Mouse (Mus musculus): ENCODE measurements around the gene Tas1r3.

Tas1r3 gene

DNA sequence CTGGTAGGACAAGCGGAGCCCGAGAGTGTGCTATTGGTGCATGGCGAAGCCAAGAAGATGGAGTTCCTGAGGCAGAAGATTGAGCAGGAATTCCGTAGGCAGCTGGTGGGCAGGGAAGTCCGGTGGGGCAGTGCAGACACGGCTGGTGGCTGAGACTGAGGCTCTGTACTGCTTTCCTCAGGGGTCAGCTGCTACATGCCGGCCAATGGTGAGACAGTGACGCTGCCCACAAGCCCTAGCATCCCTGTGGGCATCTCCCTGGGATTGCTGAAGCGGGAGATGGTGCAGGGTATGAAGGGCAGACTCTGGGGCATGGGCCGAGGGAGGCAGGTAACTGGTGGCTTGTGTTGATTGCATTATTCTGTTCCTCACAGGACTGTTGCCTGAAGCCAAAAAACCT lies 24.5 kb upstream of the Tas1r3 start:
- DNase-seq (ENCODE audit: extremely low read depth, low read depth): no peak

DNA sequence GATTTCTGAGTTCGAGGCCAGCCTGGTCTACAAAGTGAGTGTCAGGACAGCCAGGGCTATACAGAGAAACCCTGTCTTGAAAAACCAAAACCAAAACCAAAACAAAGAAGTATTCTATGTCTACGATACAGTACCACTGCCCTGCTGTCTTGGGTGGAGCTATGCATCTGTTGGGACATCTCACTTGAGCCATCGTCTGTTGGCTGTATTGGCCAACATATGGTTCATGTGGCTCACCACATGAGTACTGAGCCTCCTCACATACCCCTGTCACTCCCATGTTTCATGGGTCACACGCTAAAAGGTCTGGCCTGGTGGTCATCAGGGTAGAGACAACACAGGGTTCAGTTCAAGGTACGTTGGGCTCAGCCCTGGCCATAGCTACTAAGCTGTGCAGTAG lies 23.2 kb upstream of the Tas1r3 start:
- no peak for DNase-seq (ENCODE audit: extremely low read depth, low read depth)

DNA sequence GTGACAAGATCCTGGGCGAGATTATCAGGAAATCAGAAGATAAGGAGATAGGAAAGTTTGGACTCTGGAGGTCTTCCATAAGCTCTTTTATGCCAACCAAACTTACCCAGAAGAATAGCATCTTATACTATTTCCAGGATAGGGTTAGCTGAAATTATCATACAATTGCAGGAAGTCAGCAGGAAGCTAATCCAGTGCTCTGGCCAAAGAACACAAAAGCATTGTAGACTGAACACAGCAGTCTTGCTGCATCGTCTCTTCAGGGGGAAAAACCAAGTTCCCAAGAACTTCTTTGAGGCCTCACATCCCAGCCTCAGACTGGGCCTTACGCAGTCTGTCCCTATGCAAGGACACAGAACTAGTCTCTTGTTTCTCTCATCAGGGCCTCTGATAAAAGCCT lies 20.4 kb upstream of the Tas1r3 start:
- no peak for DNase-seq (ENCODE audit: extremely low read depth, low read depth)

DNA sequence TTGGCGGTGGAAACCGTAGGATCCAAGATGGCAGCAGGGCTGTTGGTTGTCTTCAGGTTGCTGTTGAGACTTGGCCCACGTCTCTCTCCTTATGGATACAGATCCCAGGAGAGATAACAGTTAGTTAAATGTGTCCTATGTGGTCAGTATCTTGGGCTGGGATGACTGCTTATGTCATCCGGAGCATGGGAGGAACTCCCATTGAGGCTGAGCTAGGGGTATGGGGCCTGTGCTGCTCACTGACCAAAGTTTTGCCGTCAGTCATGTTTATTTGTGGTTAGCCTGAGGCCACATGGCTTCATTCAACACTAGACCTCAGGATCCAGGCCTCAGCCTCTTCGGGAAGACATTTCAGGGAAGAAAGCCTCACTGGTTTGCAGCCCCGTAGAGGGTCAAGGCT lies 8.2 kb upstream of the Tas1r3 start:
- DNase-seq (ENCODE audit: extremely low read depth, low read depth): no peak

DNA sequence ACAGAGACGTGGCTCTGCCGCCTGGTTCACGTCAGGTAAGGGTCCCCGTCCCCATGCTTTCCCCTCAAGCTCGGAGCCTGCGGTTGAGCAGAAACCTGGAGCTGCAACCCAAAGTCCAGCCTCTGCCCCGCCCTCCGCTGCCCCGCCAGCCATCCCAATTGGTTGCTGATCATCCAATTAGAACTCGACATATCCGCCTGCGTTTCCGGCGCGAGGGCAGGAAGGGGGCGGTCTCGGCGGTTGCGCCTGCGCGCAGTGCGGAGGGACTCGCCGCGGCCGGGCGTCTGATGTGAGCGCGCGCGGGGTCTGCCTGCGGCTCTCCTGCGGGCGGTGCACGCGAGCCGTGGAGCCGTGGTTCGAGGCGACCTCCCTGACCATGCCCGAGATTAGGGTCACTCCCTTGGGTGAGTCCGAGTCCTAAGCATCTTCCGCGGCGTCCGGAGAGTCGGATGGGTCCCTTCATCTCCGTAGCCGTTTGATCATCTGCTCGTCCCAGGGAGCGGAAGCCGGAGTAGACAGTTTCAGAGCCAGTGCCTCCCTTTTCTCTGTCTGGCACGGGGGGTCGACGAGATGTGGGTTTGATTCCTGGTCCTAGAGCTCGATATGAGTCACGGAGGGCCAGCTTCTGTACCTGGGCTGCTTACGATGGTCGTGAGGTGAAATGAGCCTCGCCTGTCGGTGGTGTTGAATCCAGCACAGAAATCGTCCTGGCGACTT lies 6.3 kb upstream of the Tas1r3 start, which contains the start of the genes Cptp and Ints11:
Gene Cptp, minus strand, starts transcription at position 124 of the 717 bp plus-strand sequence.
Gene Ints11, plus strand, starts transcription at position 230 of the 717 bp plus-strand sequence.
- peak; percentile 88 for DNase-seq (ENCODE audit: extremely low read depth, low read depth)

DNA sequence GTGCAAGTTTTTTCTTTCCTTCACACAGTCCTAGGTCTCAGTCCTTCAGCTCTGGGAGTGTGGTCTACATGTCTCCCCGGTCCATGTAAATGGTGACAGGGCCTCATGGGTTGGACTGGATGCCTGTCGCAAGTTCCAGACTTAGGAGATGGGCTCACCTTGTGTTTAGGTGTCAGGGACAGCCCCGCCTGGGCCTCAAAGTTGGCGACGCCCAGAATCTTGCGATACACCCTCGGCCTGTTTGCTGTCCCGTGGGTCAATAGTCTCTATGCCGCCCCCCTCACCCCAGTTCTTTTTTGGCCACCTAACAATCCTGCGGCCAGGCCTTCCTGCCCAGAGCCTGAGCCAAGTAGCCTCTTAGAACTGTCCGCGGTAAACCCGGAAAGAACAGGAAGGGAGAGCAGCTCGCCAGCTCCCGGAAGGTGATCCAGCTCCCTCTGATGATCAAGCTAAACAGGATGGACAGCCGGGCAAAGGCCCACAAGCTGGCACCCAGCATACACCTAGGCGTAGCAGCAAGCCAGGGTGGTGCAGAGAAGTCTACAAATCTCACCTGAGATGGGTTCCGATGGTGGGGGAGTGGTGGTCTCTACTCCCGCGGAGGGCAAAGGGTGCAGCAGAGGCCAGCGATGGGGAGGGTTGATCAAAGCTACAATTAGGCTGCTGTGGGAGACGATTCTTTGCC lies 5.6 kb upstream of the Tas1r3 start:
- DNase-seq (ENCODE audit: extremely low read depth, low read depth): no peak

DNA sequence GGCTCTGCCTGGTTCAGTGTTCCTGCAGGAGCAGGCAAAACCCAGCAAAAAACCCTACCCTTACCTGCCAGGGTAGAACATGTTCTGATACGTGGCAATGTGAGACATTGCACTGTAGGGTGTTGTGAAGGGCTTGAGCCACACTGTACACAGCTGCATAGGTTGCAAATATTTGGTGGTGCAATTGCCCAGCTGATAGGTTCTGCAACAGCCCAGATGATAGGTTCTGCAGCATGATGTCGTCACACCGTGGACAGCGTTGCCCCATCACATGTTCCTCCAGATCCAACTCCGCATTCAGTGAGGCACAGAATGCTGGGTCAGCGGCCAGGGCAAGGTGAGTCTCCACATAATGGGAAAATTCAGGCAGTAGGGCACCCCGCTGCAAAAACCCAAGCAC lies 1.4 kb downstream of the Tas1r3 start:
- no peak for DNase-seq (ENCODE audit: extremely low read depth, low read depth)

DNA sequence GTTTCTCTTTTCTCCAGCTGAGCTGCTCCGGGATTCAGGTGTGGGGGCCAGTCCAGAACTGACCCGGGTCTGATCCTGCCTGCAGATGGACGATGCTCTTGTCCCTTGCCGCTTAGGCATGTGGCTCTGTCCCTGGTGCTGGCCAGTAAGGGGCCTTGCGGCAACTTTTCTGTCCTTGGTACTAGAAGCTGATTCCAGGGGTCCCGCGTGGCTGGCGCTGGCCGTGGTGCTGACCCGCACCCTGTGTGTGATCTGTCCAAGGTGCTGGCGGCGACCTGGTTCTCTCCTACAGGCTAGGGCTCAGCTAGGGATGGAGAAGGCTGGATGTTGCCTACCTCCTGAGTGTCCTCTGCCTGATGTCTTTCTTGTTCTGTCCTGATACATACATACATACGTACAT lies 3.8 kb downstream of the Tas1r3 start:
- DNase-seq (ENCODE audit: extremely low read depth, low read depth): no peak

DNA sequence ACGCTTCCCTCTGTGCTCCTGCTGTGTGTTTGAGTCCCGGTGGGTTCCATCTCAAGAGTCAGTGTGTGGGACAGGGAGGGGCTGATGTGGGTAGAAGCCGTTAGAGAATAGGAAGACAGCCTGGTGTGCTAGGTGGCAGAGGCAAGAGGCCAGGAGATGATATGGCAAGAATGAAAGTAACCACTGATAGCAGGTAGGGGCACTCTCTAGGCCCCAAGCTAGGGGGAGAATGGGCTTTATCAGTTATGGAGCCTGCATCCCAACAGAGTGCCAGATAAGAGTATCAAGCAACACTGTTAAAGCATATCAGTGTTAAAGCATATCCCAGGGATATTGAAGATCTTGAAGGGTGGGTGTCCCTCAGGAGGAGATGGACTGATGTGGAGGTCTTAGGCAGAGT lies 6.3 kb downstream of the Tas1r3 start:
- no peak for DNase-seq (ENCODE audit: extremely low read depth, low read depth)

DNA sequence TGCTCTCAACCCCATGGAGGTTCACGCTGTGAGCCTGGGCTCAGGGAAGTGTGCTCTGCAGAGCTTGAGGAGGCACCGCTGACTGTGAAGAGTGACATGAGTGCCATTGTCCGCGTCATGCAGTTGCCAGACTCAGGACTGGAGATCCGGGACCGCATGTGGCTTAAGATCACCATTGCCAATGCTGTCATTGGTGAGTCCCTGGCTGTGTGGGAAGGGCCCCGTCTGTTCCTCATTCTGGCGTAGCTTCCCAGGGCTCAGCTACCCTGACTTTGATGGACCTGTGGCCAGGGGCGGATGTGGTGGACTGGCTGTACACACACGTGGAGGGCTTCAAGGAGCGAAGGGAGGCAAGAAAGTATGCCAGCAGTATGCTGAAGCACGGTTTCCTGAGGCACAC lies 7.1 kb downstream of the Tas1r3 start:
- no peak for DNase-seq (ENCODE audit: extremely low read depth, low read depth)

DNA sequence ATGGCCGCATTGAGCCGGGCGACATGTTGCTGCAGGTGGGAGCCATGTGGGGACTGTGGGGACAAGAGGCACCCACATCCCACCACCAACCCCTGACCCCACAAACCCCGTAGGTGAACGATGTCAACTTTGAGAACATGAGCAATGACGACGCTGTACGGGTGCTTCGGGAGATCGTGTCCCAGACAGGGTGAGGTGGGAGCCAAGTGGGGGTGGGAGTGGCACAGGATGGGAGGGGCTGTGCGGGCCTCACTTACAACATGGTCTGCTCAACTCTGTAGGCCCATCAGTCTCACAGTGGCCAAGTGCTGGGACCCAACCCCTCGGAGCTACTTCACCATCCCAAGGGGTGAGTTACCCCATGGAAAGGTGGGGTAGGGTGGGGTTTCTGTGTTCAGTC lies 8.2 kb downstream of the Tas1r3 start:
- no peak for DNase-seq (ENCODE audit: extremely low read depth, low read depth)

DNA sequence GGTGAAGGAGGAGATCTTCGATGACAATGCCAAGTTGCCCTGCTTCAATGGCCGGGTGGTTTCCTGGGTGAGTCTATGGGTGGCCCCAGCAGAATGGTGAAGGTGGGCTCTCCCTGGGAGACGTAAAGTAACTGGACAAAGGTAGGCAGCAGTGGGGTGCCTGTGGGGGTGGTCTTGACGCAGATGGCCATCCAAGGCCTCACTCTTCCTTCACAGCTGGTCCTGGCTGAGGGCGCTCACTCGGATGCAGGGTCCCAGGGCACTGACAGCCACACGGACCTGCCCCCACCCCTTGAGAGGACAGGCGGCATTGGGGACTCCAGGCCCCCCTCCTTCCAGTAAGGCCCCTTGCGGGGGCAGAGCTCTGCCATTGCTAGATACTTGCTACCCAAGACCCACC lies 9.7 kb downstream of the Tas1r3 start:
- DNase-seq (ENCODE audit: extremely low read depth, low read depth): no peak

DNA sequence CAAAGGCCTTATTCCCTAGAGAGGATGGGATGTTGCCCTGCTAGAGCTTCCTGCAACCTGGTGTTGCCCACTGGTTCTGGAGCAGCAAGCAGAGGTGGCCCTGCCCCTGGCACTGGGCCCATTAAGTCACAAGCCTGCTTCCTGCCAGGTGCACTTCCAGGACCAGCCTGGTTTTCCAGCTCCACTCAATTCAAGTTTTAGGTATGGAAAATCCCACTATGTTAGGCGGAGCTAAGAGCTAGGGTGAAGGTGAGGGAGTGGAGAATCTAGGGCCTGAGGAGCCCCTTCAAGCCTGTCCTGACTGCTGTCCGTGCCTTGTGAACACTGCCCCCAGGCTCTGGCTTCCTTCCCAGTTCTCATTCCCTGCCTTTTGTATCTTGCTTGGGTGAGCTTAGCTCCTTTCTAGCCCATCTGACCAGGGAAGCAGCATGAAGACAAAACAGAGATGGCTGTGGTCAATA lies 11.2 kb downstream of the Tas1r3 start:
- DNase-seq (ENCODE audit: extremely low read depth, low read depth): no peak

DNA sequence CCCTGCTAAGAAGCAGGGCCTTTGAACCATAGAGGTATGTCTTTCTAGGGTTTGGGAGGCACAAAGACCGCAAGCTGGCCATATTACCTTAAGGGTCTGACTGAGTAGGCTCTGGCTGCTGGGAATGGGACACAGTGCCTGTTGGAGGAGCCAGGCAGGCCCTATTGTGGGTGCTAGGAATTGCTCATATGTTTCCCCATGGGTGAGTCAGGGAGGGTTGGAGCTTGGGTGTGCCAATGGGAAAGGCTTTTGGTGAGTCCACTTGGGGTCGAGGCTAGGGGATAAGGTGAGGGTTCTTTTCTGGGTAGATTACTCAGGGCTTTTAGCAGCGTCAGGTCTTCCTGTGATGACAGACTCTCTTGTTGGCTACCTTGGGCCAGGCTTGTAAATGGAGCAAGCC lies 11.8 kb downstream of the Tas1r3 start:
- DNase-seq (ENCODE audit: extremely low read depth, low read depth): no peak

DNA sequence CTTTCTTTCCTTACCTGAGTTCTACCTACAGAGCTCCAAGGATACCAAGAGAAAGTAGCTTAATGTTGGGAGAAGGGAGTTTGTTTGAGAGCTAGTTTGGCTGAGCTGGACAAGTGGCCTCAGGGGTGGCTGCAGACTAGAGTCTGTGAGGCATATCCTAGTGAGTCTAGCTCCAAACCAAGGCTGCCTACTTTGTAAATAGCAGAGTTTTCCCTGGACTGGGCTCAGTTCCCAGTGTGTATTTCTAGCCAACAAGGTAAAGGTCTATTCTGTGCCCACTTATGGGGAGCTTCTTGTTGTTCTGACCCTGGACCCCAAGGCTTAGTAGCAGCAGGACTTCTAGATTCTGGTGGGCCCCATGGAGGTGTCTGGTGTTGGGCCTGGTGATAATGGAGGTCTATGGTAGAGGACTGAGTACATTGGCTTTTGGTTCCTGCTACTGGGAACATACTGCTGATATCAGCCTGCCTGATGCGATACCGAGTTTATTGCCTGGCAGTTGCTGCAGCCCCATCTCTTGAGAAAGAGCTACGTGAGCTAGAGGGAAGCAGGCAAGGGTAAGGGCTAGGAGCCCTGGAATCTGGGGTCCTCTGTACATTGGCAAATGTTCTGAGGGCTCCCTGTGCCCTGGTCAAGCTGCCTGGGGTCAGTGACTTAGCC lies 13.2 kb downstream of the Tas1r3 start:
- DNase-seq (ENCODE audit: extremely low read depth, low read depth): no peak

DNA sequence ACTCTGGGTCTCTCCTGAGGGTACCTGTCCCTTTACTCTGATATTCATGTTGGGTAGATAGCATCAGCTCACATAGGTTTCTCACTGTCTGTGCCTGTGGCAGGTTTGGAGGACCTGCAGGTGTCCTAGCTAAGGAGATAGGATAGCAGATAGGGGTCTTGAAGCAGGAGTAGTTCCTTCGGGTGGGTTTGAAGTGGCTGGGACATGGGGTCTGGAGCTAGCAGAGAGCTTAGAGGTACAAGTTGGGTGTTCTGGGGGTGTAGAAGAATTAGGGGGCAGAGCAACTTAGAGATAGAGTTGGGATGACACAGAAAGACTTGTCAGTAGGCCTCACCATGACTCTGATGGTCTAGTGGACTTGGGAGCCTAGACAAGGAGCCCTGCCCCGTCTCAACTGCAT lies 13.8 kb downstream of the Tas1r3 start:
- DNase-seq (ENCODE audit: extremely low read depth, low read depth): no peak

DNA sequence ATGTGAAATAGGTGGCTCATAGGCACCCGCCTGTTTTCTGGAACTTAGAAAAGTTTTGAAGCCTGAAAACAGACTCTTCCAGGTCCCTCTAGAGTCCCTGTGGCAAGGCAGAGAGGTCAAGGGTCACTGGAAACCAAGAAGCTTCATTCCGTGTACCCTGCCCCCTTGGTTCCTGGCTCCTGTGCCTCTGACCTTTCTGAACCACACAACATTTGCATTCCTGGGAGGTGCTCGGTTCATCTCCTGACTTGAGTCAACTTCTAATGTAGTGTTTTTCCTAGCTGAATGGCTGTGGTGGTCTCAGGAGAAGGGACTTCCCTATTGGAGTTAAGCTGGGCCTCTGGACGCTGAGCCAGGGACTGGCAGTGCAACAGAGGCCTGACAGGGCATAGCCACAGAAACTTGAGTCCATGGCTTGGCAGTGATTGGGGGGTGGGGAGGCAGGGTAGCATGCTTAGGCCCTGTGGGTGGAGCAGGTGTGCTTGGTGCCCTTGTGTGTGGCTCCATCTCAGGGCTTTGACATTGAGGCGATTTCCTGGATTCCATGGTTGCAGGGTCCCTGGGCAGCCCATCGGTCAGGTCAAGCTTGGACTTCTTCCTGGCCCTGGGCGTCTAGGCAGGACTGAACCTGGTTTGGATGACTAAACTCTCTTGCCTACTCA lies 14.6 kb downstream of the Tas1r3 start:
- no peak for DNase-seq (ENCODE audit: extremely low read depth, low read depth)

DNA sequence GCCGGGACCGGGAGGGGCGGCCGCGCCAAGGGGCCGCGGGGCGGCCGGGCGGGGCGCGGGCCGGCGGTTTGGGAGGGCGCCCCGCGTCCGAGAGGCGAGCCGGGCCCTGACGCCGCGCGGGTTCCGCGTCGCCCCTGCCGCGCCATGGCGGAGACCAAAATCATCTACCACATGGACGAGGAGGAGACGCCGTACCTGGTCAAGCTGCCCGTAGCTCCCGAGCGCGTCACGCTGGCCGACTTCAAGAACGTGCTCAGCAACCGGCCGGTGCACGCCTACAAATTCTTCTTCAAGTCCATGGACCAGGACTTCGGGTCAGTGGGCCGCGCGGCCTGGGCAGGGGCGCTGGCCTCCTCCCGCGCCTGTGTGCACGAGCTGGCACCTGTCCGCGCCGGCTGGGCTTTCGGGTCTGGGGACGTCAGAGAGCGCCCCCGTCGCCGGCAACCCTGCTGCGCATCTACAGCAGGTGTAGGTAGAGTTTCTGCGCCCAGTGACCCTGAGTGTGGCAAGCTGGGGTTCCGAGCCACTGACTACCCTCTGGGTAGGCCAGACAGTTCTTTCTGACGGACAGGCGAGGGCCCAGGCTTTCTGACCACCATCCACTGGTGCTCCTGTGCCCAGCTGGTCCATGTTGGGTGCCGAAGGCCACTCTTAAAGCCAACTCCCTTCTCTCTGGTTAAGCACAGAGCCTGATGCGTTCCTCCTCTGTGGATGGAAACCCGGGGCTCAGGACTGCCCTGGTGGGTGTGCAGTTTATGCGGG lies 15.4 kb downstream of the Tas1r3 start:
- DNase-seq (ENCODE audit: extremely low read depth, low read depth): no peak

DNA sequence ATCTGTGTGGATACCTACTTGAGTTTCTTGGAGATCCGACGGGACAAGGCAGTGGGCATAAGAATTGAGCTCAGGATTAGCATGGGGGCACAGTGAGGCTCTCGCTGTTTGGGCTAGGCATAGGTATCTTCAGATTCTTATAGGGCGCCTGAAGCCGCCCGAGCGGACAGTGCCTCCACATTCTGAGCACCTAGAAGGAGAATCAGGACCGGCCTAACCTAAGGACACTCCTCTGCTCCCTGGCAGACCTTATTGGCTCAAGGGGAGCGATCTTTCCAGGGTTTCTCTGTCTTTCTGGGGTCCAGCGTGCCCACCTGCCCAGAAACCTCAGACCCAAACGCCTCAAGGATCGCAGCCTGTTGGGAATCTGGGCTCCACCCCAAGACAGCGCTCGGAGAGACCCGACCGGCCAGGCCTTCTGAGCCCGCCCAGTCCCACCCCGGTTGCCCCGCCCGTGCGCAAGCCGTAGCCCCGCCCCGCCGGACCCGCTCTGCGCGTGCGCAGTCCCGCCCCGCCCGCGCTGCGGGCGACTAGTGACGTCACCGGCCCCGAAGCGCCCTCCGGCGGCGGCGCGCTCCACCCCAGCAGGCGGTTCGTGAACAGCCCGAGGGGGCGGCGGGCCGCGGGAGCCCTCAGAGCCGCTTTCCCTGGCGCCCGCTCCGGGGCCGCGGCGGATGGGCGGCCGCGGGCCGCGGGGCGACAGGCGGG lies 16.1 kb downstream of the Tas1r3 start, which contains the start of gene Dvl1:
Gene Dvl1, plus strand, starts transcription at position 532 of the 708 bp plus-strand sequence.
- DNase-seq (ENCODE audit: extremely low read depth, low read depth): no peak

DNA sequence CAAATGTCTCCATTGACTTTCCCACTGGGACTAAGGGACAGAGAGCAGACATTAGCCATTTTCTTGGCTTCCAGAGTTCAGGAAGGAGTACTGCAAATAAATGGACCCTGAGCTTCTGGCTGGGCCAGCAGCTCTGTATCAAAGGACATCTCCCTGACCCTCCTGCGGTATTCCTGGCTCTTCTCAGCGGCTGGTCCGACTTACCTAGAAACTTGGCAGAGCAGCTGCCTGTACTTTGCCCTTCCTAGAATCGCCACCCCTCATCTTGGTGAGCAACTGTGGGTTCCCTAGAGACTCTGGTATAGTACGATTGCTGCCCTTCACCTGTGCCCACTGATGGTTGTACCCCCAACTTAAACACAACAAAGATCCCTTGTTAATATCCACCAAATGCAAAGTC lies 19.9 kb downstream of the Tas1r3 start:
- DNase-seq (ENCODE audit: extremely low read depth, low read depth): no peak
